Mouse (Mus musculus): ENCODE measurements around the gene Adam1a. TPM values are rescaled to one million over a fixed set of nuclear protein-coding genes. Genes with fewer than 3 reads are reported as not detected.
A peak's percentile ranks its signal among the peaks of the same experiment; 100 is the strongest.
"Not testable (repeated sequence)": the region's sequence is repeated elsewhere in the genome, so short reads cannot be mapped to it uniquely, and the experiment has no call there.

Gene Adam1a
- total RNA-seq, 2 experiments from 2014 or later, result 17.0 to 19.6 TPM

GRCm38 (mm10) chr5:121501424-121501996 lies 43.8 kb downstream of the Adam1a start:
- DNase-seq (ENCODE audit: low spot score in 2 of 2), result not testable (repeated sequence)

GRCm38 (mm10) chr5:121500719-121501118 lies 44.6 kb downstream of the Adam1a start:
- no peak for DNase-seq (ENCODE audit: low spot score in 2 of 2)

DNA sequence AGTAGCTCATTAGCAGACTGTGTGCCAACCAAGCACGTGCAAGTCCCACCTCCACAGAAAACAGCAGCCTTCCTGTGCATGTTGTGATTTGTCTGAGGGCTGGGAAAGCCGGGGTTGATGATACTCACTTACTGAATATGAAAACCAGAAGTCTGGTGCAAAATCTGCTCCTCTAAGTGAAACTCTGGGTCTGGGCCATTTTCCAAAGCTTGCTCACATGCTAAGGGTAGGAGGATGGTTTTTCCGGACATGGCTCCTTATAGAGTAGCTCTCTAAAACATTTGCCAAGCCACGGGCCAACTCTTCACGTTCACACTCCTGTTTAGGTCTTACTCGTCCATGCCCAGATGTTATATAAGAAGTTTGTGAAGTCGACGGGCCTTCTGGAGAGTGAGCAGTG lies 52.0 kb downstream of the Adam1a start:
- peak; percentile 38 to 66 for DNase-seq (ENCODE audit: low spot score in 2 of 2)

DNA sequence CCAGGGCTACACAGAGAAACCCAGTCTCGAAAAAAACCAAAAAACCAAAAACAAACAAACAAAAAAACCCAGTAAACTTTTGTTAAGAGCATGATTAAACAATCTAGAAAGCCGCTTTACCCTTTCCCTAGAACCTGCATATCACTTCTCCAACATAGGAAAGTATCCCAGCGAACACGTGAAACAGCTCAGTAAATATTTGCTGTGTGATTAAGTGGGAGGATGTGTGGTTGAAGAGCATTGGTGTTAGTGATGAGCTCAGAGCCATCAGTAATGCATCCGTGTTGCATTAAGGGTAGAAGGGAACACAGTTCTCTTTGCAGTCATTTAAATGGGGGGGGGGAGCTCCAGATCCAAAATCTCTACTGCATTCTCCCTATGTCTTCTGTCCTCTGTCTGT lies 60.5 kb downstream of the Adam1a start:
- no peak for DNase-seq (ENCODE audit: low spot score in 2 of 2)

DNA sequence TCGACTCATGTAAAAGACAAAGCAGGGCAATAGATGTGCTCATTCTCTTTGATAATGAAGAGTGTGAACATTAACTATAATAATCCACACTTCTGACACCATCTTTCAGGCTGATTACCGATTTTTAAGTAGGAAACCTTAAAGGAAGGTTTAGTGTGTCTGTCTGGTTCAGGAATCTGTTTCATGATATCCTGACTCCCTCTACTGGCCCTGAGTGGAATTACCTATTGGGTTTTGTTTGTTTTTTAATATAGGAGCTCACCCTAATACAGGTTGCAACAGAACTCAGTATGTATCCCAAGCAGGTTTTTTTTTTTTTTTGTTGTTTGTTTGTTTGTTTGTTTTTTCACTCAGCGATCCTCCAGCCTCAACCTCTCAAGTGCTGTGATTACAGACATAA lies 67.6 kb downstream of the Adam1a start:
- DNase-seq (ENCODE audit: low spot score in 2 of 2), result peak in 1 of 2 experiments; percentile 81

GRCm38 (mm10) chr5:121476040-121476439 lies 69.2 kb downstream of the Adam1a start:
- DNase-seq (ENCODE audit: low spot score in 2 of 2), result no peak

DNA sequence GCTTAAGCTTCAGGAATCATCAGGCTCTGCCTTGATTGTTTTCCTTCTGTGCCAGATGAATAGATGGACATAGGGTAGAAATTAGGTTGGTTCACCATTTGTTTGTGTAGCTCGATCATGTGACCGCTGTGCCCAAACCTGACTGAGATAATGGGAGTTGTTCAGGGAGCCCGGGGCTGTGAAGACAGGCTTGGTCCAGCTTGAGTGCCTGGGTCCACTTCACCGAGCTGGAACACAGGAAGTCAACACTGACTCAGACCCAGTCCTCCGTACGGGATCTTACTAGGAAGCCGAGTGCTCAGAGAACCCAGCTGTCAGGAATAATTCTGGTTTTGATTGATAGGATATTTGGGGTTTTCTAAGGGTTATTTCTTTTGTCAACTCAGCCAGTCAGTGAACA lies 70.7 kb downstream of the Adam1a start:
- DNase-seq (ENCODE audit: low spot score in 2 of 2), result no peak

DNA sequence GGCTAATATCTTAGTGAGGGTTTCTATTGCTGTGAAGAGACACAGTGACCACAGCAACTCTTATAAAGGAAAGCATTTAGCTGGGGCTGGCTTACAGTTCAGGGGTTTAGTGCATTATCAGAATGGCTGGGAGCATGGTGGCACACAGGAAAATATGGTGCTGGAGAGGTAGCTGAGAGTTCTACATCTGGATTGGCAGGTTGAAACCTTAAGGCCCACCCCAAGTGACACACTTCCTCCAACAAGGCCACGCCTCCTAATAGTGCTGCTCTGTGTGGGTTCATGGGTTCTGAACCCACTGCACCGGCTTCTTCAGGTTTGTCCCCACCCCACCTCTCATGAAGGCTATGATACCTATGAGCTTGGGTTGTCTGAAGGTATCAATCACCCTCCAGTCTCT lies 72.9 kb downstream of the Adam1a start:
- DNase-seq (ENCODE audit: low spot score in 2 of 2), result no peak

GRCm38 (mm10) chr5:121469566-121469965 lies 75.7 kb downstream of the Adam1a start:
- DNase-seq (ENCODE audit: low spot score in 2 of 2), result no peak

Other genes starting within 250 kb of the Adam1a start
- 10 to 100 TPM; 73.2 to 74.7 TPM for gene Trafd1, start 159.8 kb downstream of the Adam1a start, total RNA-seq (2021)
- 10 to 100 TPM; 39.4 to 39.8 TPM for gene Naa25, start 147.5 kb downstream of the Adam1a start, total RNA-seq (2021)
- 1 to 10 TPM; 8.4 to 8.9 TPM for gene Tmem116, start 93.6 kb downstream of the Adam1a start, total RNA-seq (2021)
- 100 to 1,000 TPM; 140 to 150 TPM for gene Erp29, start 93.0 kb downstream of the Adam1a start, total RNA-seq (2021)
- under 1 TPM in 1 of 2 experiments, not detected in 1; 0.10 TPM for gene Adam1b, start 42.0 kb downstream of the Adam1a start, total RNA-seq (2021)
- not detected for gene Gm42878, start within 50 bp of the Adam1a start, total RNA-seq (2021)
- 10 to 100 TPM; 59.6 to 63.1 TPM for gene Mapkapk5, start 423 bp upstream of the Adam1a start, total RNA-seq (2021)
- 100 to 1,000 TPM; 136 to 161 TPM for gene Aldh2, start 48.3 kb upstream of the Adam1a start, total RNA-seq (2021)
- 1 to 10 TPM; 6.1 to 6.8 TPM for gene Acad12, start 73.5 kb upstream of the Adam1a start, total RNA-seq (2021)
- gene Acad10, start 115.0 kb upstream of the Adam1a start, total RNA-seq (2021), result 1 to 10 TPM; 3.7 to 5.8 TPM
- 10 to 100 TPM; 67.4 to 67.7 TPM for gene Brap, start 115.1 kb upstream of the Adam1a start, total RNA-seq (2021)
- gene Atxn2, start 165.9 kb upstream of the Adam1a start, total RNA-seq (2021), result 100 to 1,000 TPM; 212 to 241 TPM